Mouse (Mus musculus): ENCODE data around the gene Rhd. TPM values are rescaled to one million over a fixed set of nuclear protein-coding genes. Genes with fewer than 3 reads are reported as not detected.
"Not testable (repeated sequence)": the region's sequence is repeated elsewhere in the genome, so short reads cannot be mapped to it uniquely, and the experiment has no call there.

Gene Rhd
- 0.08 TPM for polyA plus RNA-seq (2021)

GRCm38 (mm10) chr4:134863937-134864729 is at the start of gene Rhd:
TSS of gene Rhd (plus strand) at chr4:134864536.
- no peak for TF ChIP-seq CTCF (IDR thresholded peaks at IDR 0.05)
- POLR2A ChIA-PET: no interaction called here
- in situ Hi-C loops (cut with MboI; ENCODE audit: low pct_unique_long_range_greater_than_20kb): no loop called here
- DNase-seq (ENCODE audit: low read depth, low spot score): no peak
- CTCF ChIA-PET: no interaction called here
- no peak for ATAC-seq
- H3K27me3 ChIP-seq: no peaks in the 10 kb centered on the region

GRCm38 (mm10) chr4:134817706-134818105 is 46.6 kb upstream of the Rhd start:
- in situ Hi-C loops (cut with MboI; ENCODE audit: low pct_unique_long_range_greater_than_20kb): no loop called here
- ATAC-seq (no peak), DNase-seq (ENCODE audit: low read depth, low spot score) (no peak)
- TF ChIP-seq CTCF (IDR thresholded peaks at IDR 0.05): no peak
- H3K27me3 ChIP-seq: no peaks in the 10 kb centered on the region
- ChIA-PET CTCF (no interaction called here), POLR2A (no interaction called here)

- in situ Hi-C loops (cut with MboI; ENCODE audit: low pct_unique_long_range_greater_than_20kb): no loop called here
- no peaks in the 10 kb centered on the region for H3K27me3 ChIP-seq
- ChIA-PET CTCF (no interaction called here), POLR2A (no interaction called here)
- DNase-seq (ENCODE audit: low read depth, low spot score): no peak
- ATAC-seq: no peak
- TF ChIP-seq CTCF (IDR thresholded peaks at IDR 0.05): no peak
Observed at GRCm38 (mm10) chr4:134821061-134821460, 43.3 kb upstream of the Rhd start.

GRCm38 (mm10) chr4:134823560-134823959 is 40.8 kb upstream of the Rhd start:
- TF ChIP-seq CTCF (IDR thresholded peaks at IDR 0.05): no peak
- in situ Hi-C loops (cut with MboI; ENCODE audit: low pct_unique_long_range_greater_than_20kb): no loop called here
- POLR2A ChIA-PET: no interaction called here

GRCm38 (mm10) chr4:134825864-134826263 is 38.5 kb upstream of the Rhd start:
- CTCF ChIA-PET: not testable (repeated sequence)

More at GRCm38 (mm10) chr4:134823560-134823959, 40.8 kb upstream of the Rhd start:
- ATAC-seq (no peak), DNase-seq (ENCODE audit: low read depth, low spot score) (no peak)
- H3K27me3 ChIP-seq: no peaks in the 10 kb centered on the region
- CTCF ChIA-PET: no interaction called here

GRCm38 (mm10) chr4:134826348-134826747 is 38.0 kb upstream of the Rhd start:
- ChIA-PET CTCF (no interaction called here), POLR2A (no interaction called here)
- in situ Hi-C loops (cut with MboI; ENCODE audit: low pct_unique_long_range_greater_than_20kb): no loop called here
- DNase-seq (ENCODE audit: low read depth, low spot score) (no peak), ATAC-seq (no peak)
- no peaks in the 10 kb centered on the region for H3K27me3 ChIP-seq
- no peak for TF ChIP-seq CTCF (IDR thresholded peaks at IDR 0.05)

More at GRCm38 (mm10) chr4:134825864-134826263, 38.5 kb upstream of the Rhd start:
- DNase-seq (ENCODE audit: low read depth, low spot score); ATAC-seq; in situ Hi-C loops (cut with MboI; ENCODE audit: low pct_unique_long_range_greater_than_20kb); POLR2A ChIA-PET; H3K27me3 ChIP-seq: not testable (repeated sequence)

- DNase-seq (ENCODE audit: low read depth, low spot score) (no peak), ATAC-seq (no peak)
- no peak for TF ChIP-seq CTCF (IDR thresholded peaks at IDR 0.05)
- ChIA-PET CTCF (no interaction called here), POLR2A (interaction anchor here (0.6 kb wide), 1 partner anchor 20 kb away, joined by 3 read pairs; no protein-coding TSS in a partner anchor)
- no peaks in the 10 kb centered on the region for H3K27me3 ChIP-seq
- in situ Hi-C loops (cut with MboI; ENCODE audit: low pct_unique_long_range_greater_than_20kb): no loop called here
Observed at GRCm38 (mm10) chr4:134827806-134828205, 36.5 kb upstream of the Rhd start.

- ChIA-PET CTCF (interaction anchor here (2.1 kb wide), 1 partner anchor 15 kb away, joined by 8 read pairs; no protein-coding TSS in a partner anchor), POLR2A (no interaction called here)
- in situ Hi-C loops (cut with MboI; ENCODE audit: low pct_unique_long_range_greater_than_20kb): no loop called here
- DNase-seq (ENCODE audit: low read depth, low spot score) (no peak), ATAC-seq (no peak)
- H3K27me3 ChIP-seq: no peaks in the 10 kb centered on the region
- TF ChIP-seq CTCF (IDR thresholded peaks at IDR 0.05): no peak
Observed at GRCm38 (mm10) chr4:134831934-134832333, 32.4 kb upstream of the Rhd start.

GRCm38 (mm10) chr4:134835486-134835885 is 28.9 kb upstream of the Rhd start:
- ChIA-PET POLR2A (no interaction called here), CTCF (no interaction called here)
- no peak for TF ChIP-seq CTCF (IDR thresholded peaks at IDR 0.05)
- H3K27me3 ChIP-seq: no peaks in the 10 kb centered on the region
- in situ Hi-C loops (cut with MboI; ENCODE audit: low pct_unique_long_range_greater_than_20kb): no loop called here
- ATAC-seq (no peak), DNase-seq (ENCODE audit: low read depth, low spot score) (no peak)

GRCm38 (mm10) chr4:134838221-134838620 is 26.1 kb upstream of the Rhd start:
- ChIA-PET CTCF (interaction anchor here (1.6 kb wide), 1 partner anchor 18 kb away, joined by 4 read pairs; no protein-coding TSS in a partner anchor), POLR2A (no interaction called here)
- no peak for TF ChIP-seq CTCF (IDR thresholded peaks at IDR 0.05)
- DNase-seq (ENCODE audit: low read depth, low spot score) (no peak), ATAC-seq (no peak)
- no peaks in the 10 kb centered on the region for H3K27me3 ChIP-seq
- in situ Hi-C loops (cut with MboI; ENCODE audit: low pct_unique_long_range_greater_than_20kb): no loop called here

GRCm38 (mm10) chr4:134838706-134839105 is 25.6 kb upstream of the Rhd start:
- DNase-seq (ENCODE audit: low read depth, low spot score); ATAC-seq; H3K27me3 ChIP-seq; POLR2A ChIA-PET; in situ Hi-C loops (cut with MboI; ENCODE audit: low pct_unique_long_range_greater_than_20kb); CTCF ChIA-PET: not testable (repeated sequence)

- POLR2A ChIA-PET: no interaction called here
- no peak for ATAC-seq
Observed at GRCm38 (mm10) chr4:134840231-134840630, 24.1 kb upstream of the Rhd start.

More at GRCm38 (mm10) chr4:134840231-134840630, 24.1 kb upstream of the Rhd start:
- no peak for DNase-seq (ENCODE audit: low read depth, low spot score)
- in situ Hi-C loops (cut with MboI; ENCODE audit: low pct_unique_long_range_greater_than_20kb): no loop called here
- H3K27me3 ChIP-seq: no peaks in the 10 kb centered on the region
- CTCF ChIA-PET: no interaction called here
- TF ChIP-seq CTCF (IDR thresholded peaks at IDR 0.05): no peak
